Mouse (Mus musculus): Measurements from ENCODE around the gene Atg7. TPM values are rescaled to one million over a fixed set of nuclear protein-coding genes. Genes with fewer than 3 reads are reported as not detected.

Atg7 gene
- polyA plus RNA-seq, 1 experiment from 2014 or later: 21.6 TPM

- TF ChIP-seq CTCF (IDR thresholded peaks at IDR 0.05; ENCODE audit: low read depth): no peak
- Histone ChIP-seq H3K27ac (ENCODE audit: low read depth) (no peak overlapping the region), H3K36me3 (ENCODE audit: insufficient read depth) (no peaks in the 10 kb centered on the region), H3K27me3 (ENCODE audit: insufficient read depth, low read length) (no peaks in the 10 kb centered on the region), H3K4me1 (ENCODE audit: insufficient read depth) (no peaks in the 10 kb centered on the region), H3K9me3 (ENCODE audit: low read depth, low read length) (no peaks in the 10 kb centered on the region), H3K4me3 (ENCODE audit: low read depth, low read length) (no peak overlapping the region), H3K9ac (no peak overlapping the region), H3K4me2 (no peak overlapping the region)
- no peak for ATAC-seq (ENCODE audit: insufficient read depth)
- DNase-seq: no peak
- 76% methylated on average over 3 of the region's 3 CpGs for WGBS
Observed at GRCm38 (mm10) chr6:114733681-114734080, 90.8 kb downstream of the Atg7 start.

GRCm38 (mm10) chr6:114735054-114735453 is 92.2 kb downstream of the Atg7 start:
- Histone ChIP-seq H3K4me1 (ENCODE audit: insufficient read depth) (no peaks in the 10 kb centered on the region), H3K9me3 (ENCODE audit: low read depth, low read length) (no peaks in the 10 kb centered on the region)
- WGBS: 82% methylated on average over 3 of the region's 3 CpGs

GRCm38 (mm10) chr6:114736355-114736754 is 93.5 kb downstream of the Atg7 start:
- H3K4me2 ChIP-seq: no peak overlapping the region
- no peaks in the 10 kb centered on the region for H3K27me3 ChIP-seq (ENCODE audit: insufficient read depth, low read length)
- H3K27ac ChIP-seq (ENCODE audit: low read depth): no peak overlapping the region
- H3K4me3 ChIP-seq (ENCODE audit: low read depth, low read length): no peak overlapping the region
- WGBS: 88% methylated on average over 9 of the region's 9 CpGs
- no peaks in the 10 kb centered on the region for H3K4me1 ChIP-seq (ENCODE audit: insufficient read depth)
- H3K36me3 ChIP-seq (ENCODE audit: insufficient read depth): no peaks in the 10 kb centered on the region
- ATAC-seq (ENCODE audit: insufficient read depth) (no peak), DNase-seq (no peak)
- no peak overlapping the region for H3K9ac ChIP-seq
- H3K9me3 ChIP-seq (ENCODE audit: low read depth, low read length): no peaks in the 10 kb centered on the region
- TF ChIP-seq CTCF (IDR thresholded peaks at IDR 0.05; ENCODE audit: low read depth): no peak

More at GRCm38 (mm10) chr6:114735054-114735453, 92.2 kb downstream of the Atg7 start:
- Histone ChIP-seq H3K27me3 (ENCODE audit: insufficient read depth, low read length) (no peaks in the 10 kb centered on the region), H3K4me2 (no peak overlapping the region), H3K27ac (ENCODE audit: low read depth) (no peak overlapping the region), H3K36me3 (ENCODE audit: insufficient read depth) (no peaks in the 10 kb centered on the region), H3K4me3 (ENCODE audit: low read depth, low read length) (no peak overlapping the region), H3K9ac (no peak overlapping the region)
- ATAC-seq (ENCODE audit: insufficient read depth) (no peak), DNase-seq (no peak)
- TF ChIP-seq CTCF (IDR thresholded peaks at IDR 0.05; ENCODE audit: low read depth): no peak

- no peak; the same call in 1 of the 2 replicates for ATAC-seq (ENCODE audit: insufficient read depth)
- H3K9me3 ChIP-seq (ENCODE audit: low read depth, low read length): no peaks in the 10 kb centered on the region
- H3K27me3 ChIP-seq (ENCODE audit: insufficient read depth, low read length): no peaks in the 10 kb centered on the region
- no peak overlapping the region for H3K27ac ChIP-seq (ENCODE audit: low read depth)
- DNase-seq: no peak
- H3K9ac ChIP-seq: no peak overlapping the region
- WGBS: 82% methylated on average over 11 of the region's 11 CpGs
- H3K36me3 ChIP-seq (ENCODE audit: insufficient read depth): no peaks in the 10 kb centered on the region
- no peak overlapping the region for H3K4me3 ChIP-seq (ENCODE audit: low read depth, low read length)
- no peak overlapping the region for H3K4me2 ChIP-seq
- no peak for TF ChIP-seq CTCF (IDR thresholded peaks at IDR 0.05; ENCODE audit: low read depth)
- no peaks in the 10 kb centered on the region for H3K4me1 ChIP-seq (ENCODE audit: insufficient read depth)
Observed at GRCm38 (mm10) chr6:114737181-114737580, 94.3 kb downstream of the Atg7 start.

GRCm38 (mm10) chr6:114737931-114738759 is 95.2 kb downstream of the Atg7 start:
- no peaks in the 10 kb centered on the region for H3K4me1 ChIP-seq (ENCODE audit: insufficient read depth)
- H3K9me3 ChIP-seq (ENCODE audit: low read depth, low read length): no peaks in the 10 kb centered on the region
- WGBS: 13% methylated on average over 45 of the region's 46 CpGs

GRCm38 (mm10) chr6:114738760-114739112 is 95.8 kb downstream of the Atg7 start:
- H3K36me3 ChIP-seq (ENCODE audit: insufficient read depth): no peaks in the 10 kb centered on the region
- TF ChIP-seq CTCF (IDR thresholded peaks at IDR 0.05; ENCODE audit: low read depth): no peak
- DNase-seq (no peak), ATAC-seq (ENCODE audit: insufficient read depth) (0 out of 2 replicates have a peak, but pooled peaks have one; percentile 4)
- H3K27me3 ChIP-seq (ENCODE audit: insufficient read depth, low read length): no peaks in the 10 kb centered on the region
- no peak overlapping the region for H3K27ac ChIP-seq (ENCODE audit: low read depth)
- H3K4me3 ChIP-seq (ENCODE audit: low read depth, low read length): no peak overlapping the region
- H3K9me3 ChIP-seq (ENCODE audit: low read depth, low read length): no peaks in the 10 kb centered on the region
- no peaks in the 10 kb centered on the region for H3K4me1 ChIP-seq (ENCODE audit: insufficient read depth)
- peak overlapping the region; percentile 72 for H3K4me2 ChIP-seq
- WGBS: 84% methylated on average over 4 of the region's 4 CpGs
- H3K9ac ChIP-seq: peak overlapping the region; percentile 60

More at GRCm38 (mm10) chr6:114737931-114738759, 95.2 kb downstream of the Atg7 start:
- H3K4me3 ChIP-seq (ENCODE audit: low read depth, low read length): peak overlapping the region; percentile 33
- H3K27ac ChIP-seq (ENCODE audit: low read depth): no peak overlapping the region
- no peaks in the 10 kb centered on the region for H3K36me3 ChIP-seq (ENCODE audit: insufficient read depth)
- peak overlapping the region; percentile 72 for H3K4me2 ChIP-seq
- H3K27me3 ChIP-seq (ENCODE audit: insufficient read depth, low read length): no peaks in the 10 kb centered on the region
- peak; percentile 57 for DNase-seq
- peak; percentile 62; the same call in 1 of the 2 replicates for ATAC-seq (ENCODE audit: insufficient read depth)
- no peak for TF ChIP-seq CTCF (IDR thresholded peaks at IDR 0.05; ENCODE audit: low read depth)
- peak overlapping the region; percentile 60 for H3K9ac ChIP-seq

- TF ChIP-seq CTCF (IDR thresholded peaks at IDR 0.05; ENCODE audit: low read depth): no peak
- no peaks in the 10 kb centered on the region for H3K4me1 ChIP-seq (ENCODE audit: insufficient read depth)
- no peak overlapping the region for H3K27ac ChIP-seq (ENCODE audit: low read depth)
- no peaks in the 10 kb centered on the region for H3K9me3 ChIP-seq (ENCODE audit: low read depth, low read length)
- WGBS: 83% methylated on average over 12 of the region's 12 CpGs
- no peaks in the 10 kb centered on the region for H3K36me3 ChIP-seq (ENCODE audit: insufficient read depth)
- no peak overlapping the region for H3K4me2 ChIP-seq
- no peak for DNase-seq
- ATAC-seq (ENCODE audit: insufficient read depth): no peak
- H3K27me3 ChIP-seq (ENCODE audit: insufficient read depth, low read length): no peaks in the 10 kb centered on the region
- no peak overlapping the region for H3K4me3 ChIP-seq (ENCODE audit: low read depth, low read length)
- H3K9ac ChIP-seq: no peak overlapping the region
Observed at GRCm38 (mm10) chr6:114742209-114743003, 99.5 kb downstream of the Atg7 start.
